Mouse (Mus musculus) CD4-positive helper T cell, adult 2 months (primary cell): ENCODE results near the gene Catsper2.

Experiments
- DNase-seq: peaks from one replicate; pipeline ENCODE4 v3.0.0-alpha.2; 2012; ENCODE audit warnings: low read depth, missing footprints, low spot score

The Catsper2 gene

DNA sequence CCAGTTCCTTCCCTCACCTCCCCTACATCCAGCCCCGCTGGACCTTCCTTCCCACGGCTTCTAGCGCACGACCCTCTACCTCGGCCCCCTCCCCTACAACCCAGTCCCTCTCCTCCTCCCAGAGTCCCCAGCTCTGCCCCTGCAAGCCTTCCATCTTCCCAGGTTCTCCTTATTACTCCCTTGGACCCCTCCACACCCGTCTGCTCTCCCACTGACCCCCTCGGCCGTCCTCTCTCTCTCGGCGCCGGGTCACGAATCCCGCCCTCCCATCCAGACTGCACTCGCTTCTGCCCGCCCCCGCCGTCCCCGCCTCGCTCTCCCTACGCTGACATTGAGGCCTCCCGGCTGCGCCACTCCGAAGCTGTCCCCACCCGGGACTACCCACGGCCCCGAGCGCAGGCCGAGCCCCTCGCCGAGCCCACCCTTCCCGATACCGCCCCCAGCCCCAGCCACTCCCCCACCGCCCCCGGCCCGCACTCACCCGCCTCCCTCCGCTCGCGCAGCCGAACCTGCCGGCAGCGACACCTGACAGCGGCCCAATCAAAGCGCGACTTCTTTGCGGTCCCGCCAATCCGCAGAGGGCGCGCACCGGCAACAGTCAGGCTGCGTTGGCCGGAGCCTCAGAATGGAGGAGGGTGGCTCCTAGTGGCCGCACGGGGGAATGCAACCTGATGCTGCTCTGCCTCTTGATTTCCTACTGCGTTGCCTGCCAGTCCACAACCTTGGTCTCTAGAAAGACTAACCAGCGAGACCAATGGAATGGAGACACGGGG is 58.6 kb downstream of the Catsper2 start, which contains the start of gene Ppip5k1:
Gene Ppip5k1 (minus strand): TSS at position 577 of the 773 bp plus-strand sequence.
- peak; percentile 96 for DNase-seq

GRCm38 (mm10) chr2:121354378-121354777 is 59.2 kb downstream of the Catsper2 start:
- no peak for DNase-seq

- no peak for DNase-seq
Observed at GRCm38 (mm10) chr2:121353156-121353555, 60.4 kb downstream of the Catsper2 start.
